Mouse (Mus musculus) T-cell, adult 66 days (primary cell): ENCODE data around the gene Ranbp10. TPM values are rescaled to one million over a fixed set of nuclear protein-coding genes. Genes with fewer than 3 reads are reported as not detected.

ENCODE experiments used
- total RNA-seq, 2 experiments: library from RNA; stranded (reverse); gene quantifications; 3 replicates in 1 of 2; 4 replicates in 1 of 2; pipeline ENCODE4 v1.2.4; 2023

Gene Ranbp10
- total RNA-seq, result 10 to 100 TPM; 67.1 to 69.5 TPM

GRCm38 (mm10) chr8:105826861-105827848, at the start of gene Ranbp10, which contains the start of gene Tsnaxip1:
TSS of gene Ranbp10 (minus strand) at chr8:105827350.
TSS of gene Tsnaxip1 (plus strand) at chr8:105827731.

GRCm38 (mm10) chr8:105860143-105860981, 33.2 kb upstream of the Ranbp10 start, which contains the start of gene Nutf2:
TSS of gene Nutf2 (plus strand) at chr8:105860580.

GRCm38 (mm10) chr8:105854715-105855216, 27.6 kb upstream of the Ranbp10 start, which contains the start of gene Thap11:
TSS of gene Thap11 (plus strand) at chr8:105855132.

GRCm38 (mm10) chr8:105853178-105853577, 26.0 kb upstream of the Ranbp10 start, which contains the start of gene Cenpt:
TSS of gene Cenpt (minus strand) at chr8:105853278.

GRCm38 (mm10) chr8:105758277-105759108, 68.7 kb downstream of the Ranbp10 start, which contains the start of gene Gfod2:
TSS of gene Gfod2 (minus strand) at chr8:105758664.

Other genes with a start within 250 kb of the Ranbp10 start
- 10 to 100 TPM; 23.8 to 28.0 TPM for gene Ripor1, start 222.1 kb downstream of the Ranbp10 start, total RNA-seq
- 100 to 1,000 TPM; 148 to 161 TPM for gene Ctcf, start 190.8 kb downstream of the Ranbp10 start, total RNA-seq
- gene Agrp, start 190.0 kb downstream of the Ranbp10 start, total RNA-seq, result under 1 TPM in 1 of 2 experiments, not detected in 1; 0.99 TPM
- gene Carmil2, start 141.1 kb downstream of the Ranbp10 start, total RNA-seq, result 100 to 1,000 TPM; 131 to 138 TPM
- gene Acd, start 126.2 kb downstream of the Ranbp10 start, total RNA-seq, result 10 to 100 TPM; 45.6 to 47.8 TPM
- gene Pard6a, start 126.2 kb downstream of the Ranbp10 start, total RNA-seq, result 10 to 100 TPM in 1 of 2 experiments, 1 to 10 TPM in 1; 4.9 to 11.4 TPM
- gene 4933405L10Rik, start 119.7 kb downstream of the Ranbp10 start, total RNA-seq, result not detected
- 1 to 10 TPM; 4.2 to 4.6 TPM for gene Enkd1, start 119.1 kb downstream of the Ranbp10 start, total RNA-seq
- 10 to 100 TPM in 1 of 2 experiments, 1 to 10 TPM in 1; 7.2 to 10.5 TPM for gene Gfod2, start 68.7 kb downstream of the Ranbp10 start, total RNA-seq
- gene Tsnaxip1, start 381 bp upstream of the Ranbp10 start, total RNA-seq, result not detected
- 10 to 100 TPM; 21.5 to 22.7 TPM for gene Cenpt, start 25.9 kb upstream of the Ranbp10 start, total RNA-seq
- 10 to 100 TPM; 23.6 to 24.1 TPM for gene Thap11, start 27.8 kb upstream of the Ranbp10 start, total RNA-seq
- gene Nutf2, start 33.2 kb upstream of the Ranbp10 start, total RNA-seq, result 10 to 100 TPM; 20.8 to 35.3 TPM
- 10 to 100 TPM; 85.5 to 94.7 TPM for gene Edc4, start 53.5 kb upstream of the Ranbp10 start, total RNA-seq
- gene Nrn1l, start 66.2 kb upstream of the Ranbp10 start, total RNA-seq, result 1 to 10 TPM; 2.3 to 2.5 TPM
- gene Pskh1, start 73.1 kb upstream of the Ranbp10 start, total RNA-seq, result 10 to 100 TPM; 23.2 TPM
- 1 to 10 TPM in 1 of 2 experiments, not detected in 1; 2.9 TPM for gene Ctrl, start 106.5 kb upstream of the Ranbp10 start, total RNA-seq
- 100 to 1,000 TPM; 159 to 185 TPM for gene Psmb10, start 111.1 kb upstream of the Ranbp10 start, total RNA-seq
- under 1 TPM; 0.41 to 0.56 TPM for gene Lcat, start 116.0 kb upstream of the Ranbp10 start, total RNA-seq
- 10 to 100 TPM; 13.5 to 17.9 TPM for gene Slc12a4, start 138.7 kb upstream of the Ranbp10 start, total RNA-seq
- gene Dpep3, start 152.1 kb upstream of the Ranbp10 start, total RNA-seq, result not detected
- gene Dus2, start 164.0 kb upstream of the Ranbp10 start, total RNA-seq, result 10 to 100 TPM; 16.3 to 19.8 TPM
- gene Dpep2nb, start 178.6 kb upstream of the Ranbp10 start, total RNA-seq, result not detected
- 1 to 10 TPM; 8.3 to 9.5 TPM for gene Ddx28, start 184.5 kb upstream of the Ranbp10 start, total RNA-seq
- 100 to 1,000 TPM; 205 to 213 TPM for gene Nfatc3, start 231.5 kb upstream of the Ranbp10 start, total RNA-seq